Mouse (Mus musculus): Measurements from ENCODE around the gene Ms4a4c.
"Not testable (repeated sequence)": the region's sequence is repeated elsewhere in the genome, so short reads cannot be mapped to it uniquely, and the experiment has no call there.

Gene Ms4a4c

GRCm38 (mm10) chr19:11404527-11404926, at the start of gene Ms4a4c:
Ms4a4c (plus strand) TSS chr19:11404770.
- no peak for DNase-seq

- peak; percentile 19 for DNase-seq
These were observed 48.8 kb upstream of the Ms4a4c start for GRCm38 (mm10) chr19:11355730-11356129.

DNA sequence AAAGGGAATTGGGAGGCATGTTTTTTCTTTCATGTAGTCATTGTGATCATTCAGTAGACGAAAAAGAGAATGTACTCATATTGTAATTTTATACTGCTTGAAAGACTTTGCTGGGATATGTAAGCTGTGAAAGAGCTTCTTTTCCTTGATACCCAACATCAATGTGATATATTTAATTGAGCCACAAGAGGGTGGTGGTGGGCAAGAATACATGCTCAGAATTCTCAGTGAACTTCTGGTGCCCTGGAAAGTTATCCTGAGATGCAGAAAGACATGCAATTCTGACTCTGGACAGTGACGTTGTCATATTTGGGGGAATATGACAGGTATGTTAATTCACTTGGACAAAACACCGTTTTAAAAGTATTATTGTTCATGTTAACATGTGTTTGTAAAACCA, 44.5 kb upstream of the Ms4a4c start:
- no peak for DNase-seq

GRCm38 (mm10) chr19:11362002-11362401, 42.6 kb upstream of the Ms4a4c start:
- DNase-seq: no peak

DNA sequence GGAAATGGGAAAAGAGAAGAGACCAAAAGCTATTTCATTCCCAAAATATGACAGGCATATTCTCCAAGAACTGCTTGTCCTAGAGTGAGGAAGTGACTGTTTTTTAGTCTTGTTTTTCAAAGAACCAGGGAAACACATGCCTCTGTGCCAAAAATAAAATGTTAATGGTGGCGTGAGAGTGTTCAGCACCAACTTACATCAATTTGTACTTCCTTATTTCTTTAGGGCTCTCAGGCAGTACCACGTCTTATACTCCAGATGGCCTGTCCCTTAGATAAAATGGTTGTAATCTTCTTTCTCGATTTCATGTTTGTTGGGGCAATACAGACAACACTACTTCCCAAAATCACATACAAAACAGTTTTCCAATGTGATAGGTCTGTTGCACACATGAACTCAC, 36.3 kb upstream of the Ms4a4c start:
- DNase-seq: no peak

GRCm38 (mm10) chr19:11371181-11371580, 33.4 kb upstream of the Ms4a4c start:
- DNase-seq: no peak

DNA sequence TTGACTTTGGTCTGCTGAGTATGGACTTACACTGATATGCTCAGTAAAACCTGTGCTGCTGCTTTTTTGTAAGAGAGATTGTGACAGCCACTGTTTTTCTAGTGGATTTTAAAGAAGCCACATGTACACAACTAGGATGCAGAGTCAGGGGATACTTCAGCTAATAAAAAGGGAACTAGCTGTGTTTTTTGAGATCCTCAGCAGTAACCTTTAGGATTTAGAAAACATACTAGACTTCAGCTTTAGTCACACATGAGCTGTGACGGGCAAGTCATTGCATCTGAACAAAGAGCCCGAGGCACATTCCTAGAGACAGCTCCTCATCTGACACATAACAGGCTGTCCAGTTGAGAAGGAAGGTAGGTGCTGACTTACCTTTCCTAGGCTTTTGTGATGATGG, 29.3 kb upstream of the Ms4a4c start, which contains the start of gene Ms4a4a:
TSS of gene Ms4a4a (plus strand) at position 251 of the 400 bp plus-strand sequence.
- DNase-seq: no peak

- no peak for DNase-seq
These were observed 28.2 kb upstream of the Ms4a4c start for GRCm38 (mm10) chr19:11376399-11376798.

DNA sequence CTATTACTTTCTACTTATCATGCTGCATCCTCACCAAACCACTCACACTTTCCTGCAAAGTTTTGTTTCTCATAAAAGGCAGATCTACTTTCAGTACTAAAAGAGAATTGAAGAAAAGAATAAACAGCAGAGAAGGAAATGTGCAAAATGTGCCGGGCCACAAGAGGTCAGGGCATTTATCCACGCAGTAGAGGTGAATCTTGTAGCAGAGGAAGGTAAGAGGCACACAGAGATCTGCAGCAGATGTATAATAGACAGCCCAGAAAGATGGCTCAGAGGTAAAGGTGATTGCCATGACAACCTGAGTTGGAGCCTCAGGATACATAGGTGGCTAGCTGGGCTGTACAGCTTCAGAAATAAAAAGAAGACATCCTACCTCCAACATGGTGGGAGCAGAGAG, 17.5 kb upstream of the Ms4a4c start:
- DNase-seq: peak; percentile 30

- no peak for DNase-seq
These were observed 16.9 kb upstream of the Ms4a4c start for GRCm38 (mm10) chr19:11387685-11388084.

DNA sequence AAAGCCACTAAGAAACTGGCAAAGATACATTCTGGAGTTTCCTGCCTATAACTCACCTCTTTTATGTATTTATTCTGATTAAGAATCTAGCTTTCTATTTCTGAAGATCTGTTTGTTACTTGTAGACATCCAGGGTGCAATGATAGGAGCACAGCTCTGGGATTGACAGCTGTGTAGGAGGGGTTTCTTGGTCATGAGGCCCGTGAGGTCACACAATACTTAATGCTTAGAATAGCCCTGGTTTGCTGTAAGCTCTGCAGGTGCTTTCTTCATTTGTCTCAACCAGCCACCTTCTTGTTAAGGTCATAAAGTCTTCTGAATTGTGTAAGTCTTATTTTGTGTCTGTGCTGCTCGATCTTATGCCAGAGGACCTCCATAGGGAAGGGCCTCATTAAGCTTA, 15.6 kb upstream of the Ms4a4c start:
- no peak for DNase-seq

- no peak for DNase-seq
These were observed 8.8 kb upstream of the Ms4a4c start for GRCm38 (mm10) chr19:11395769-11396168.

DNA sequence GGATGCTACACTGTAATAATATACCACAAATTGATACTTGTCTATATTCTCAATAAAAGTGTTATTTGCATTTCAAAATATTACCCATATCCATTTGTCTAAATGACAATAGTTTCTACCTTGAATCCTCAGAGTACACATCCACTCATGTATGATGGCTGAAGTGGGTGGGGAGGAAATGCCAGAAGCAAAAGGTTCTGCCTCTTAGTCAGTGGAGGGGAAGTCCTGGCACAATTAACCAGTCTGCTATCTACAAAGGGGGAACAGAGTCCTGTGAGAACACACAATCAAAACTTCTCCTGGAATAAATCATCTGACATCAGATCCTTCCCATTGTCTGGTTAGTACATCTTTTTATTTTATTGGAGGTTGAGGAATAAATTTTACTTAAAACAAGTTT, 2.9 kb downstream of the Ms4a4c start:
- no peak for DNase-seq

- no peak for DNase-seq
These were observed 4.0 kb downstream of the Ms4a4c start for GRCm38 (mm10) chr19:11408591-11408990.

DNA sequence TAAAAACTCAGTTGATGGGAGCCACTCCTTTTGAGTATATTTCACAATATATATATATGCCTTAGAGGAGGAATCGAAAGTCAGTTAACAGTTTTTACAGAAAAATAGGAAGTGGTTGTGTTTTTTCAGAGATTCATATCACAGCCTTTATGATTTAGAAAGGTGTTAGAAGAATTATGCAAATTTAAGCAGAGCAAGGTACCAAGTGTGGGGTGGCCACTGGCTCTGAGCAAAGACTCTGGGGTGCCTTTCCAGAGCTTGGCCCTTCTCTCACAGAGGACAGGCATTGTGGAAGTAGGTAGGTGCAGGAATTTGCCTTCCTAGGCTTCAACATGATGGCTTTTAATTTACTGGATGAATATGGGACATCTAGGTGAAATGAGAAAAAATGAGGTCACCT, 7.1 kb downstream of the Ms4a4c start:
- no peak for DNase-seq

- DNase-seq: no peak
These were observed 9.5 kb downstream of the Ms4a4c start for GRCm38 (mm10) chr19:11414084-11414483.

DNA sequence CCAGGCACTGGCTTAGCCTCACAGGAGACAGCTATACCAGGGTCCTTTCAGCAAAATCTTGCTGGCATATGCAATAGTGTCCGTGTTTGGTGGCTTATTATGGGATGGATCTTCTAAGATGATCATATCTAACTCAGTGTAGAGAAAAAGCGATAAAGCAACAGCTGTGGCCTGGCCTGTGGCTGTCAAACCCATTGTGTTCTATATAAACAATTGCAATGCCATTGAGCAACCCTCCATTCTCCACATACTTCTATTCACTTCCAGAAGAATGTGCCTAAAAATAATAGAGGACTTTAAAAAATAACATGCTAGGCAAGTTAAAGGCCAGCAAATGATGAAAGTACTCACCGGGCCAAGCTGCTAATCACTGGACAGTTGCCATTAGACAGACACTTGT, 11.0 kb downstream of the Ms4a4c start:
- DNase-seq: no peak

- not testable (repeated sequence) for DNase-seq
These were observed 14.3 kb downstream of the Ms4a4c start for GRCm38 (mm10) chr19:11418865-11419264.

DNA sequence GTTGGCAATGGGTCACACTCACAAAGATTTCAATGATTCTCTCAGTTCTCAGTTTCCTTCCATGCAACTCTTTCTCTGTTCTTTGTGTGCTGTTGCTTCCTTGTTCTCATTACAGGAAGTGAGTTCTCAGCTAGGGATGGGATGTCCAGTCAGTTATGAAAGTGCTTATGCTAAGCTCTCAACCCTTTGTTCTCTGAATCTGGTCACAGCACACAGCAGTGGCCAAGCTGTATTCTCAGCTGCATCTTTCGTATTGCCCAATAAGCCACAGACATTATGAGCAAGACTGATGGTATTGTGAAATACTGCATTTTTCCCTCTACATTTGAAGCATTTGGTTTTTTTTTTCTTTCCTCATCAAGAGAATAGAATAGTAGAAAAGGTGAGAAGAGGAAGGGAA, 26.6 kb downstream of the Ms4a4c start:
- DNase-seq: not testable (repeated sequence)

GRCm38 (mm10) chr19:11435058-11435834, 30.7 kb downstream of the Ms4a4c start:
- no peak for DNase-seq

GRCm38 (mm10) chr19:11443338-11443737, 38.8 kb downstream of the Ms4a4c start, which contains the start of gene Ms4a4b:
Ms4a4b (plus strand) TSS chr19:11443553.
- no peak for DNase-seq

DNA sequence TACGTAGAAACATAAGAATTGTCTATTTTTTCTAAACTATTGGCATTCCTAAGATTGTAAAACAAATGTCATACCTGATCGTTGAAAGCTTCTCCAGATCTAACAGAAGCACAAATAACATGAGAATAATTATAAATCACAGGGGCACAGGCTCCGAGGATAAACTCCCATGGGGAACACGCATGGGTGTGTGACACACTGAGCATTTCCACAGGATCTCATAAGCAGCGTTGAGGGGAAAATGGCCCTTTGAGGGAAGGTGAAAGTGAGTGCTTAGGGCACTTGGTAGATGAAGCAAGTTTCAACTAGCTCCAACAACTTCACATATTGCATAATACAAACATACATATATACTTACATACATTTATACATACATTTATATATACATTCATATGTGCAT, 39.4 kb downstream of the Ms4a4c start:
- no peak for DNase-seq

- no peak for DNase-seq
These were observed 42.7 kb downstream of the Ms4a4c start for GRCm38 (mm10) chr19:11447238-11447637.

DNA sequence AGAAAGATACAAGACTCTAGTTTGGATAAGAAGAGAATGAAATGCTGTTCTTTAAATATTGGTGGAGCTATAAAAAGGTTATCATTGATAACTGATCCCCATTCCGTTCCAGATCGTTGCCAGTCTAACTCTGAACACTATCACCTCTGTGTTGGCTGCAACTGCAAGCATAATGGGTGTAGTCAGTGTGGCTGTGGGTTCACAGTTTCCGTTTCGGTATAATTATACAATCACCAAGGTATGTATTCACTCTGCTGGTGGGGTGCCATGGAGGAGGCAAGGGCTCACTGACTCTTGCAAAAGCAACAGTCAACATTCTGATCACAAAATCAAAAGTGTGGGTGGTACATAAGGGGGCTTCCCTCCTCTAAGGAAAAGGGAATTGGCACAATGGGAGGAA, 54.5 kb downstream of the Ms4a4c start:
- DNase-seq: not testable (repeated sequence)

GRCm38 (mm10) chr19:11464795-11465194, 60.2 kb downstream of the Ms4a4c start:
- not testable (repeated sequence) for DNase-seq

Measured in thymus, postnatal 4 days (tissue).